In the genomic region with DNA sequence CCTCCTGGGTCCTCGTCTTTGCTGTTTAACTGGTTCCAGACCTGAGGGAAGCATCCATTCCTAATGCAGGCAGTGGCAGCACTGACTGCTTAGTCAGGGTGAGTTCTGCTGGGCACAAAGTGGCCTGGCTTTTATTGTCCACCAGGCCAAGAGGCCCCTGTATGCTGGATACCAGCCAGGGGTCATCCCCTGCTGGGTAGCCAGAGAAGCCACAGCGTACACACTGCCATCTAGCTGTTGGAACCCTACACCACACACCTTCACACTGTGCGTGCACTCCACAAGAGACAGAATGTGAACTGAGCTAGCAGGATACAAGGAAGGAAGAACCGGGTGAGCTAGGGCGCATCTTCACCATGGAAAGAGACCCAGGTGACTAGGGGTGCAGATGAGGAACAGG, we compare ENCODE assay signal across 11 mouse cellular contexts.
DNase-seq lines count a peak whose midpoint lies in the region; TF ChIP-seq lines count a peak whose summit lies in the region.
"Had no signal": no experiment of that assay in that cellular context is flagged by ENCODE, and none has a peak within 500 bp of the region (broad histone marks: within the 10 kb centered on the region; RNA-seq: fewer than 3 reads in every experiment).

No protein-coding gene starts in this region.

- DNase-seq in cerebellum, postnatal 10 days: peak; percentile 65 to 66
- no peak for DNase-seq in cerebellum, adult 11-12 months
- DNase-seq in left cerebral cortex, adult 2 months (ENCODE audit: extremely low spot score in 1 of 2, low spot score in 2 of 2): no peak
- no peak for DNase-seq in left cerebral cortex, adult 9 months (ENCODE audit: low spot score in 2 of 2)
- DNase-seq in lung, postnatal 25 days (ENCODE audit: low spot score): peak; percentile 1
- no peak for DNase-seq in thymus, postnatal 25 days
- DNase-seq in yolk sac, embryonic 10.5 days (ENCODE audit: low spot score): no peak

- H3K27ac ChIP-seq in left cerebral cortex, adult 2 months: no peak overlapping the region
- H3K27ac ChIP-seq in cortical plate, adult 2 months (ENCODE audit: insufficient read depth, low read length): no peak overlapping the region
- H3K27ac ChIP-seq: embryonic facial prominence, embryonic 15.5 days; hindbrain, embryonic 13.5 days had no signal

- TF ChIP-seq CTCF in left cerebral cortex, adult 2 months (IDR thresholded peaks at IDR 0.05): peak; percentile 42
- TF ChIP-seq CTCF in cortical plate, adult 2 months (IDR thresholded peaks at IDR 0.05; ENCODE audit: extremely low read depth, insufficient read depth, low read length): peak; percentile 21; the same call in 1 of the 2 replicates

- intact Hi-C loops in left cerebral cortex, adult 2 months (cut with DNase I): loop anchor here (1.0 kb wide), 1 partner anchor 28 kb away; no protein-coding TSS in a partner anchor

- no peak for TF ChIP-seq POLR2A in cortical plate, adult 2 months (IDR thresholded peaks at IDR 0.05; ENCODE audit: extremely low read depth, insufficient read depth, low read length)

- no peak overlapping the region for H3K4me3 ChIP-seq in left cerebral cortex, adult 2 months
- H3K4me3 ChIP-seq in cortical plate, adult 2 months (ENCODE audit: insufficient read depth, low read length): no peak overlapping the region
- H3K4me3 ChIP-seq: embryonic facial prominence, embryonic 15.5 days; hindbrain, embryonic 13.5 days; megakaryocyte, embryonic 14.5 days had no signal

- H3K4me1 ChIP-seq in cortical plate, adult 2 months (ENCODE audit: control insufficient read depth, insufficient read depth, low read length): peaks cover 14% of the 10 kb centered on the region

Comparison
In these comparisons a context has a peak if more than half of its experiments do, and no peak if none do; other contexts are left out.
1. DNase-seq: peak in cerebellum, postnatal 10 days (2 of 2) and lung, postnatal 25 days (single experiment); none in cerebellum, adult 11-12 months (single experiment), left cerebral cortex, adult 2 months (0 of 2), left cerebral cortex, adult 9 months (0 of 2), thymus, postnatal 25 days (single experiment) and yolk sac, embryonic 10.5 days (single experiment).